Mouse (Mus musculus) limb, embryonic 12.5 days (tissue): ENCODE data around the gene Lig3. TPM values are rescaled to one million over a fixed set of nuclear protein-coding genes. Genes with fewer than 3 reads are reported as not detected.
A peak's percentile ranks its signal among the peaks of the same experiment; 100 is the strongest.
"Not testable (repeated sequence)": the region's sequence is repeated elsewhere in the genome, so short reads cannot be mapped to it uniquely, and the experiment has no call there.

Experiments
- ATAC-seq: fragments of 200-750 bp; cut with Nextera tagmentation; 2 replicates; pipeline ENCODE4 v1.8.0; 2017; ENCODE audit warnings: low read depth, moderate TSS enrichment; ENCODE audit not compliant: insufficient number of reproducible peaks, insufficient read depth, low FRiP score, low TSS enrichment
- H3K27ac ChIP-seq: fragments of 300-500 bp; sonication (generic); 2 replicates; pipeline ENCODE4 v1.5.1; 2016; ENCODE audit warnings: mild to moderate bottlenecking, moderate library complexity
- H3K27me3 ChIP-seq: fragments of 300-500 bp; sonication (generic); 2 replicates; pipeline ENCODE4 v1.6.1; 2016; ENCODE audit warnings: mild to moderate bottlenecking, moderate library complexity
- H3K36me3 ChIP-seq: fragments of 300-500 bp; sonication (generic); 2 replicates; pipeline ENCODE4 v1.6.1; 2016; ENCODE audit warnings: mild to moderate bottlenecking, moderate library complexity
- H3K4me1 ChIP-seq: fragments of 300-500 bp; sonication (generic); replicated peaks from 2 replicates; pipeline ENCODE4 v1.6.1; 2016
- H3K4me2 ChIP-seq: fragments of 300-500 bp; sonication (generic); 2 replicates; pipeline ENCODE4 v1.6.1; 2016; ENCODE audit warnings: mild to moderate bottlenecking, moderate library complexity
- H3K4me3 ChIP-seq: fragments of 300-500 bp; sonication (generic); replicated peaks from 2 replicates; pipeline ENCODE4 v1.5.1; 2016; ENCODE audit warnings: mild to moderate bottlenecking
- H3K9ac ChIP-seq: fragments of 300-500 bp; sonication (generic); replicated peaks from 2 replicates; pipeline ENCODE4 v1.6.1; 2016; ENCODE audit warnings: mild to moderate bottlenecking, moderate library complexity
- H3K9me3 ChIP-seq: fragments of 300-500 bp; sonication (generic); 2 replicates; pipeline ENCODE4 v1.6.1; 2016; ENCODE audit warnings: mild to moderate bottlenecking, moderate library complexity
- WGBS: fragments of 180-500 bp; shearing (Covaris S2); methylation state at CpG from one replicate; pipeline ENCODE4 v1.1.7; 2016; 5-methylcytosine and 5-hydroxymethylcytosine counted together
- polyA plus RNA-seq: library from polyadenylated mRNA; unstranded; fragments of >200 nt; fragmentation: Nextera tagmentation; extraction: Ambion mirVana; gene quantifications from 2 replicates; pipeline ENCODE4 v1.2.1, GENCODE M21; 2016

Gene Lig3
- polyA plus RNA-seq, 1 experiment from 2014 or later, result 48.6 TPM

DNA sequence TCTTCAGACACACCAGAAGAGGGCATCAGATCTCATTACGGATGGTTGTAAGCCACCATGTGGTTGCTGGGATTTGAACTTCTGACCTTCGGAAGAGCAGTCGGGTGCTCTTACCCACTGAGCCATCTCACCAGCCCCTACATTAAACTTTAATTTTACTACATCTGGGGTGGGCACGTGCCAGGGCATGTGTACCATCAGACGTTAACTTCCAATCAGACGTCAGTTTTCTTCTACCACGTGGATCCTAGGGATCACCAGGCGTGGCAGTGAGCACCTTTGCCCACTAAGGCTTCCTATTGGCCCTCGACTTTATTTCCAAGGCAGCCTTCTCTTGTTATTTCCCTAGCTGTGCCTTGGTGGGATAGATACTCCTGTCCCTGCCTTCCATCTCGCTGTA lies 51.5 kb downstream of the Lig3 start:
- peaks cover 38% of the 10 kb centered on the region for H3K4me1 ChIP-seq
- H3K27me3 ChIP-seq, H3K27ac ChIP-seq, H3K36me3 ChIP-seq, H3K9me3 ChIP-seq, H3K9ac ChIP-seq, ATAC-seq, H3K4me2 ChIP-seq, H3K4me3 ChIP-seq: not testable (repeated sequence)
- 83% methylated on average over 10 of the region's 10 CpGs for WGBS

DNA sequence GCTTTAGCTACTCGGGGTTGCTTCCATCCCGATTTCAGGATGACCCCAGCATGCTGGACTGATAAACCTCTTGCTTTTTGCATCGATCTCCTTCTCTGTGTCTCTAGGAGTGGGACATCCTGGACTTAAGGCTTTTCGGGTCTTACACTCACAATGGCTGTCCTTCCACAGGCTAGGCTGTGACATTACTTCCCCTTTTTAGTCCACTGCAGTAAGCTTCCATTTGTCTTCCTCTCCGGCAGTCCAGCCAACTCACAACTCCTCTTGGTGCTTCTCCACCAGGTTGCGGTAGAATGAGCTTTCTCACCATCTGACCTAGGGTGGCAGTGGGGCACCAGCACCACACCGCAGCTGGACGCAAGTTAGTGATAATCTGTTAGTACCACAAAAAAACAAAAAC lies 53.0 kb downstream of the Lig3 start:
- 90% methylated on average over 8 of the region's 8 CpGs for WGBS
- Histone ChIP-seq H3K9me3 (no peaks in the 10 kb centered on the region), H3K27ac (no peak overlapping the region), H3K36me3 (no peaks in the 10 kb centered on the region), H3K4me1 (peaks cover 53% of the 10 kb centered on the region), H3K4me3 (no peak overlapping the region), H3K4me2 (no peak overlapping the region), H3K9ac (no peak overlapping the region), H3K27me3 (no peaks in the 10 kb centered on the region)
- no peak for ATAC-seq

DNA sequence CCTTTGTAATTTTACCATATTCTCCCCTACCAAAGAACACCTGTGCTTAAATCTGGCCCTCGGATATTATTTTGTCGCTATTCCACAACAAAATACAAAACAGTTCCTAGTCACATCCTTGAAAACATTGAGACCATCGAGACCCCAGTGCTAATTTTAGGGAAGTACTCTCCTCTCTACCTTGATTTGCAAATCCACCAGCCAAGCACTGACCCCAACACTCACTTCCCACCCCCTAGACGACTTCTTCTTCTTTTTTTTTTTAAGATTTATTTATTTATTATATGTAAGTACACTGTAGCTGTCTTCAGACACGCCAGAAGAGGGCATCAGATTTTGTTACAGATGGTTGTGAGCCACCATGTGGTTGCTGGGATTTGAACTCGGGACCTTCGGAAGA lies 53.5 kb downstream of the Lig3 start:
- not testable (repeated sequence) for H3K4me2 ChIP-seq

DNA sequence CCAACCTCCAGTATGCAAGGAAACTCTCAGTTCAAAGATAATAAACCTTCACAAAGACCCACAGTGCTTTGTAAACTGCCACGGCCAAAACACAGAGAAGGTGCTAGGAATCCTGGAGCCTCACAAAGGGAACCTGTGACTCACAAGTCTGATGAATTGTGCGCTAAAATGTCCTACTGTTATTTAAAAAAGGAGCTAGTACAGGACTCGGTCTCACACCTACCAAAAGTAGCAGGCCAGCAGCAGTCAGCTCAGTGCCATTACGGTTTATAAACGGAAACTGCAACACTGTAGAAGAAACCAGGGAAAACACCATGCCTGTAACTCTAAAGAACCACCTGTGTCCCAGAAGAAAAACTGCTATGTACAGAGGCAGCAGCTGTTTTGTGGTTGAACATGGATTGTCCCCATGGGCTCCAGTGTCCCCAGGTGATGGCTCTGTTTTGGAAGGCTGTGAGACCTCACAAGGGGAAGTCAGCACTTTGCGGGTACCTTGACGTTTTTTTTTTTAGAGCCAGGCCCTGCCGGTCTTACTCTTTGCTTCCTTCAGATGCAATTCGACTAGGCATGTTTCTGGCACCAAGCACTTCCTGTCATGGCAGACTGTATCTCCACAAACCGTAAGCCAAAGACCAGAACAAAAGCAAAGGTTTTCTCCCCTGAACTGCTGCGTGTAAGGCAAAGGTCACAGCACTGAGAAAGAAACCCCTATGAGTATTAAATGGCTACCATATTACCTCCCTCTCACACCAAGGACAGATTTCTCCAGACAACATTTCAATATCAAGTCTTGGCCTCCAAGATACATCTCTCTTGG lies 54.9 kb downstream of the Lig3 start:
- Histone ChIP-seq H3K9me3 (no peaks in the 10 kb centered on the region), H3K4me3 (no peak overlapping the region), H3K36me3 (no peaks in the 10 kb centered on the region), H3K27me3 (no peaks in the 10 kb centered on the region), H3K4me2 (no peak overlapping the region), H3K27ac (peak overlapping the region; percentile 80), H3K4me1 (peaks cover 52% of the 10 kb centered on the region), H3K9ac (no peak overlapping the region)
- WGBS, result 45% methylated on average over 11 of the region's 11 CpGs
- ATAC-seq, result no peak

More for the DNA sequence above, 53.5 kb downstream of the Lig3 start:
- not testable (repeated sequence) for H3K9me3 ChIP-seq, H3K27ac ChIP-seq, ATAC-seq, H3K36me3 ChIP-seq, H3K27me3 ChIP-seq, H3K9ac ChIP-seq, H3K4me3 ChIP-seq
- peaks cover 53% of the 10 kb centered on the region for H3K4me1 ChIP-seq
- 85% methylated on average over 7 of the region's 7 CpGs for WGBS

DNA sequence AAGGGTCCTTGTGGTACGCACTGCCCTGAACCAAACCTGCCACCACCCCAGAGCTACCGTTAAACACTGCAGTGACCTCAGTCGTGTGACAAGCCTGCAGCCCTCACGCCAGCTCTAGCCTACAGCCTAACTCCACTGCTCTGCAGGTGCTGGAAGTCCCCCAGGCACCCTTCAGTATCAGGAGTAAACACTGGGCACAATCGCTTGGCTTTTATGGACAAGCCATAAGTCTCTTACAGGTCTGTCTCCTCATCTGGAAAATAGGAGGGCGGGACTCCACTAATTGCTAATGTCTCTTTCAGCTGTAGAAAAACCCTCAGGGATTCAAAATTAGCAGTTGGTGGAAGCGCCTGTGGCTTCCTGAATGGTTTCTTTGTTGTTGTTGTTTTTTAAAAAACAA lies 56.3 kb downstream of the Lig3 start:
- no peaks in the 10 kb centered on the region for H3K36me3 ChIP-seq
- 0 out of 2 replicates have a peak overlapping the region, but pooled peaks have one; percentile 80 for H3K27ac ChIP-seq
- no peak for ATAC-seq
- H3K4me2 ChIP-seq, result no peak overlapping the region
- H3K27me3 ChIP-seq, result no peaks in the 10 kb centered on the region
- WGBS, result 33% methylated on average over 7 of the region's 7 CpGs
- no peak overlapping the region for H3K4me3 ChIP-seq
- H3K4me1 ChIP-seq, result peaks cover 39% of the 10 kb centered on the region
- H3K9ac ChIP-seq, result no peak overlapping the region
- no peaks in the 10 kb centered on the region for H3K9me3 ChIP-seq

DNA sequence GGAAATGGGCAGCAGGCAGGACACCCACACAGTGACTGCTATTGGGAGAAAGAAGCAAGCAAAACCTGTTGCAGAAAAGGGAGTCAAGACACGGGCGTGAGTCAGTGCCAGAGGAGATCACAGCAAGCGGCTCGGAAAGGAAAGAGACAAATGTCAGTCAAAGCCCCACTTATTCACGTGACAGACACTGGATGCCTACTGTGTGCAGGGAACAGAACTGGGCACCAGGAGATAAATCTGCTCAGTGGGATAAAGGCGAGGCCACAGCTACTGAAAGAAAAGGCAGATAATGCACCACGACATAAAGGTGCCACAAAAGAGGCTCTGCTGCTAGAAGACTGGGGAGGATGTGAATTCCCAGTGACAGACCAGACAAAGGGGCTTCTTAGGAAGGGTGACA lies 56.9 kb downstream of the Lig3 start:
- H3K4me3 ChIP-seq, result no peak overlapping the region
- 0 out of 2 replicates have a peak overlapping the region, but pooled peaks have one; percentile 41 for H3K27ac ChIP-seq
- WGBS, result 63% methylated on average over 7 of the region's 7 CpGs
- H3K27me3 ChIP-seq, result no peaks in the 10 kb centered on the region
- H3K9me3 ChIP-seq, result no peaks in the 10 kb centered on the region
- H3K4me1 ChIP-seq, result peaks cover 39% of the 10 kb centered on the region
- H3K9ac ChIP-seq, result no peak overlapping the region
- H3K36me3 ChIP-seq, result no peaks in the 10 kb centered on the region
- H3K4me2 ChIP-seq, result no peak overlapping the region
- ATAC-seq, result no peak

DNA sequence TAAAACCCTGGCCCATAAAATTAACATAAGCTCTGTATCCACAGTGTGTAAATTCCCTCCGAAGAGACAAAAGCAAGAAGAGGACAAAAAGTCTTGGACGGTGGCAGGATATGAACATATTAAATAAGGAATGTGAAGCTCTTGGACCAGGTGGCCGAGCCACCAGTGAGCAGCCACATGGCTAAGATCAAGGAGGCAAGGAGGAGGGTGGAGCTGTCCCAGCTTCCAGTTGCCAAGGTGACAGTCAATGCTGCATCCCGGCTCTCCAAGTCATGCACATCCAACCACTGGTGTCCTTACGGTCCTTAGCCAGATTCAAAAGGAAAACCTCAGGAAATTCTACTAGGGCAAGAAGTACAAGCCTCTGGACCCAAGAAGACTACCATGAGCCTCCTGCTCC lies 57.6 kb downstream of the Lig3 start:
- ATAC-seq, result no peak
- H3K27ac ChIP-seq, result no peak overlapping the region
- peaks cover 39% of the 10 kb centered on the region for H3K4me1 ChIP-seq
- H3K4me3 ChIP-seq, result no peak overlapping the region
- H3K9me3 ChIP-seq, result no peaks in the 10 kb centered on the region
- 44% methylated on average over 5 of the region's 5 CpGs for WGBS
- H3K9ac ChIP-seq, result no peak overlapping the region
- no peaks in the 10 kb centered on the region for H3K36me3 ChIP-seq
- H3K27me3 ChIP-seq, result no peaks in the 10 kb centered on the region
- H3K4me2 ChIP-seq, result no peak overlapping the region

DNA sequence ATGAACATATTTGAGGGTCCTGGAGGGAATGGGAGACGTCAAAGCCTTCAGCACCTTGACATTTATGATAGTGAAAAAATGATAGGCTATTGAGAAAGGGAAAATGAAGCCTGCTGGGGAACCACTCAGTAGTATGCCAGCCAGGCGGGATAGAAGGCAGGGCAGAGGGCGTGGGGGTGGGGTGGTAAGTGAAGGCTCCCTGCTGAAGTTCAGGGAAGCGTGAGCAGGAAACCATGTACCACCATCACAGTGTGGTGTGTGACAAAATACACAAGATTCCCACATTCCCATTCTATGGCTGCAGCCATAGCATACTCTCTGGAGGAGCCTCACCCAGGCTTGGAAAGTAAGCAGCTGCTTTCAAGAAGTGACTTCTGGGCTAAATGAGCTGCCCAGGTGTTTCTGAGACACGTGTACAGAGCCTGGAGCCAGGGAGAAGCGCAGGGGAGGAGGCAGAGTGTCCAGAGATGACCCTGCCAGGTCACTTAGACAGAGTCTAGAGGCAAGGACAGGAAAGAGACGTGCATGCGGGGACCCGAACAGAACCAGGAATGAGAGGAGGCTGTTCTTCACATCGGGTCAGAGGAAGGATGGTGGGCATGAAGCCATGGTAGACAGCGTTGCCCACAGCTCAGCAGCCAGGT lies 64.0 kb downstream of the Lig3 start:
- Histone ChIP-seq H3K9me3 (no peaks in the 10 kb centered on the region), H3K27ac (no peak overlapping the region), H3K4me1 (peaks cover 36% of the 10 kb centered on the region), H3K36me3 (no peaks in the 10 kb centered on the region), H3K9ac (no peak overlapping the region), H3K4me3 (no peak overlapping the region), H3K4me2 (no peak overlapping the region; the same call in 1 of the 2 replicates), H3K27me3 (peaks cover 4% of the 10 kb centered on the region; the same call in 1 of the 2 replicates)
- 70% methylated on average over 11 of the region's 11 CpGs for WGBS
- no peak for ATAC-seq

DNA sequence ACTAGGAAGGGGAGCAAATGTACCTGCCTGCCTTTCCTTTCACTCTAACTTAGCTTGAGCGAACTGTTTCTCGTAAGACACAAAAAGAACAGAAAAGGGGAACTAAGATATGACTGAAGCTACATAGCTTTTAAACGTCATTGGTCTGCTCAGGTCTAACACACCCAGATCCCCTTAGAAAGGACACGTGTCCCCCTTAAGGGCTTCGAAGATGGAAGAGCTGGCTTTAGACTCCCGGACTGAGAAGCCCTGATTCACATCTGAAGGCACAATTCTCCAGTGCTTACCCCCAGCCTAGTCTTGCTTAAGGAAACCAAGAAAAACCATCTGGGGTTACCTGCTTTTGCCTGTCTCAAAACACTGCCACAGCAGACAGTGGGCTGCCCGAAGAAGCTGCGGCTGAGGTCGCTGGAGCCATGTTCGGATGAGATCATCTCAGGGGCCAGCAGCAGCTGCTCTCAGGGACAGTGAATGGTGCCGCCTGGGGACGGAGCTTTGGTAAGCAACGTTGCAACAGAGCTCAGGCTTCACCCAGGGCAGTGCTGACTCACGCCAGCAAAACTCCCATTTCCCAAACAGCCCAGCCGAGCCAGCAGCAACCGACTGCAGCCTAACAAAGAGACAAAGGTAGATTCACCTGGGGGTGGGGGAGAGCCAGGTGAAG lies 64.6 kb downstream of the Lig3 start:
- no peak overlapping the region; the same call in 1 of the 2 replicates for H3K9ac ChIP-seq
- no peaks in the 10 kb centered on the region for H3K9me3 ChIP-seq
- H3K4me1 ChIP-seq, result peaks cover 43% of the 10 kb centered on the region
- H3K4me3 ChIP-seq, result no peak overlapping the region
- WGBS, result 38% methylated on average over 16 of the region's 16 CpGs
- peak overlapping the region; percentile 53 for H3K27ac ChIP-seq
- H3K27me3 ChIP-seq, result peaks cover 4% of the 10 kb centered on the region; the same call in 1 of the 2 replicates
- peak; percentile 59; the same call in 1 of the 2 replicates for ATAC-seq
- H3K36me3 ChIP-seq, result no peaks in the 10 kb centered on the region
- H3K4me2 ChIP-seq, result peak overlapping the region; percentile 37

DNA sequence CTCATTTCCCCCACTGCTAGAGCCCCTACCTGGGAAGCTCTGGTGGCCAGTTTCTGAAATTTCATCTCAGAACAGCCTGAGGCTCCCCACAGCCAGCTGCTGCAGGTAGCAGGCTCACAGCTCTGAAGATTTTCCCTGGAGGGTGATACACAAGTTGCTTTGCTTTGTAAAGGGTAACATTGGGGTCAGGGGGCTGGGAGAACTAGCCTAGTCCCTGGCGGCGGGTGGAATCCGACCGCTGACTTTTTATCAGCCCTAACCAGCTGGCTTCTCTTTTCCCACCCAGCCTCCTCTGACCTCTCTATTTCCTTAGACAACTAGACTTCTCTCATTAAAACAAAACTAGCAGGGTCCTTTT lies 65.2 kb downstream of the Lig3 start:
- peaks cover 4% of the 10 kb centered on the region; the same call in 1 of the 2 replicates for H3K27me3 ChIP-seq
- no peaks in the 10 kb centered on the region for H3K36me3 ChIP-seq
- H3K9me3 ChIP-seq, result no peaks in the 10 kb centered on the region
- H3K4me2 ChIP-seq, result peak overlapping the region; percentile 37
- peak overlapping the region; percentile 53 for H3K27ac ChIP-seq
- WGBS, result 26% methylated on average over 4 of the region's 4 CpGs
- H3K4me1 ChIP-seq, result peaks cover 44% of the 10 kb centered on the region
- H3K9ac ChIP-seq, result no peak overlapping the region; the same call in 1 of the 2 replicates
- no peak for ATAC-seq
- no peak overlapping the region for H3K4me3 ChIP-seq

DNA sequence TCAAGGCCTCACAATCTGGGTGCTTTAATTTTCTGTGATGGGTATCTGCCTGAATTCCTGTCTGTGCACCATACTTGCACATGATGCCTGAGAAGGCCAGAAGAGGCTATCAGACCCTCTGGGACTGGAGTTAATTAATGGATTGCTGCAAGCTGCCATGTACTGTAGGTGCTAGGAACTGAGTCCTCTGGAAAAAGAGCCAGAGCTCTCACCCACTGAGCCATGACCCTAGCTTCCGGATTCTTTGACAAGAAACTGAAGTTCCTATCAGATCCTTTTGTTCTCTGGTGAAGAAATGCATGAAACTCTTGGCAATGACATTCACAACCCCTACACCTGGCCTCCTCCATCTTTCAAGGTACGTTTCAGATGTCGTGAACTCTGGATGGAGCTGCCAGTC lies 66.0 kb downstream of the Lig3 start:
- Histone ChIP-seq H3K36me3 (no peaks in the 10 kb centered on the region), H3K27ac (peak overlapping the region; percentile 56; the same call in 1 of the 2 replicates), H3K9me3 (no peaks in the 10 kb centered on the region), H3K4me2 (no peak overlapping the region), H3K27me3 (peaks cover 4% of the 10 kb centered on the region; the same call in 1 of the 2 replicates), H3K4me3 (no peak overlapping the region), H3K4me1 (peaks cover 44% of the 10 kb centered on the region), H3K9ac (no peak overlapping the region)
- no peak for ATAC-seq
- WGBS, result 79% methylated on average over 3 of the region's 3 CpGs
